9 mouse cellular contexts compared by ENCODE assay signal in genomic region chr5:4023742-4024681, GRCm38 (mm10).
DNase-seq lines count a peak whose midpoint lies in the region; ATAC-seq and TF ChIP-seq lines count a peak whose summit lies in the region.
"Had no signal": no experiment of that assay in that cellular context is flagged by ENCODE, and none has a peak within 500 bp of the region (broad histone marks: within the 10 kb centered on the region; RNA-seq: fewer than 3 reads in every experiment).

No protein-coding gene starts in this region.

- no peaks in the 10 kb centered on the region for H3K27me3 ChIP-seq in liver, postnatal 0 days (ENCODE audit: insufficient read depth, low read length)
- H3K27me3 ChIP-seq in liver, embryonic 12.5 days (replicated peaks) = no peaks in the 10 kb centered on the region
- H3K27me3 ChIP-seq in heart, adult 2 months (ENCODE audit: control insufficient read depth, insufficient read depth, low read length) = no peaks in the 10 kb centered on the region
- no peaks in the 10 kb centered on the region for H3K27me3 ChIP-seq in stomach, embryonic 16.5 days (ENCODE audit: control insufficient read depth, insufficient read depth, low read length)
- H3K27me3 ChIP-seq: liver, embryonic 13.5 days had no signal

- 68% methylated on average over 16 of the region's 16 CpGs for WGBS in liver, postnatal 0 days (ENCODE audit: insufficient replicate concordance)
- WGBS in liver, embryonic 12.5 days (ENCODE audit: insufficient replicate concordance) = 81% methylated on average over 16 of the region's 16 CpGs
- 46% methylated on average over 16 of the region's 16 CpGs for WGBS in heart, adult 2 months
- 47% methylated on average over 16 of the region's 16 CpGs for WGBS in stomach, embryonic 16.5 days

- TF ChIP-seq EP300 in liver, postnatal 0 days (IDR thresholded peaks at IDR 0.05; ENCODE audit: low read depth) = no peak
- TF ChIP-seq EP300 in heart, adult 2 months (IDR thresholded peaks at IDR 0.05; ENCODE audit: insufficient read depth, low read depth, low read length) = no peak

- TF ChIP-seq CTCF in liver, postnatal 0 days (IDR thresholded peaks at IDR 0.05; ENCODE audit: low read depth) = no peak
- TF ChIP-seq CTCF in heart, adult 2 months (IDR thresholded peaks at IDR 0.05) = no peak

- H3K79me2 ChIP-seq in heart, adult 2 months (replicated peaks; ENCODE audit: control insufficient read depth, insufficient read depth, low read length) = no peaks in the 10 kb centered on the region

- TF ChIP-seq POLR2A in heart, adult 2 months (IDR thresholded peaks at IDR 0.05; ENCODE audit: insufficient read depth, low read depth, low read length) = no peak

- no peak for ATAC-seq in liver, postnatal 0 days
- no peak for ATAC-seq in liver, embryonic 12.5 days
- ATAC-seq in stomach, embryonic 16.5 days (ENCODE audit: insufficient read depth, low FRiP score) = no peak

- peak overlapping the region; percentile 22; the same call in 1 of the 2 replicates for H3K27ac ChIP-seq in liver, postnatal 0 days (ENCODE audit: low read depth)
- no peak overlapping the region for H3K27ac ChIP-seq in liver, embryonic 12.5 days
- H3K27ac ChIP-seq in heart, adult 2 months = peak overlapping the region; percentile 67
- peak overlapping the region; percentile 74 for H3K27ac ChIP-seq in stomach, embryonic 16.5 days (ENCODE audit: low read length)
- H3K27ac ChIP-seq: liver, embryonic 13.5 days had no signal

- no peak overlapping the region for H3K4me3 ChIP-seq in liver, postnatal 0 days (ENCODE audit: low read depth, low read length)
- H3K4me3 ChIP-seq in liver, embryonic 12.5 days = no peak overlapping the region
- no peak overlapping the region for H3K4me3 ChIP-seq in heart, adult 2 months
- H3K4me3 ChIP-seq in stomach, embryonic 16.5 days (replicated peaks; ENCODE audit: low read length) = peak overlapping the region; percentile 12; the same call in 1 of the 2 replicates
- H3K4me3 ChIP-seq: liver, embryonic 13.5 days had no signal

- no peaks in the 10 kb centered on the region for H3K9me3 ChIP-seq in liver, postnatal 0 days (ENCODE audit: low read length)
- H3K9me3 ChIP-seq in liver, embryonic 12.5 days (replicated peaks) = no peaks in the 10 kb centered on the region
- H3K9me3 ChIP-seq in stomach, embryonic 16.5 days (replicated peaks; ENCODE audit: control insufficient read depth, low read length) = no peaks in the 10 kb centered on the region
- H3K9me3 ChIP-seq: liver, embryonic 13.5 days had no signal

- H3K36me3 ChIP-seq in liver, postnatal 0 days (replicated peaks; ENCODE audit: insufficient read depth, low read length) = no peaks in the 10 kb centered on the region
- H3K36me3 ChIP-seq in liver, embryonic 12.5 days = peaks cover 29% of the 10 kb centered on the region
- peaks cover 3% of the 10 kb centered on the region for H3K36me3 ChIP-seq in heart, adult 2 months (ENCODE audit: control insufficient read depth, insufficient read depth, low read length)
- peaks cover 3% of the 10 kb centered on the region; the same call in 1 of the 2 replicates for H3K36me3 ChIP-seq in stomach, embryonic 16.5 days (ENCODE audit: control insufficient read depth, insufficient read depth, low read length)

- H3K4me2 ChIP-seq in liver, postnatal 0 days (ENCODE audit: low read depth, low read length) = no peak overlapping the region
- no peak overlapping the region for H3K4me2 ChIP-seq in liver, embryonic 12.5 days
- H3K4me2 ChIP-seq in stomach, embryonic 16.5 days (ENCODE audit: low read depth, low read length) = peak overlapping the region; percentile 33
- H3K4me2 ChIP-seq: liver, embryonic 13.5 days had no signal

- H3K4me1 ChIP-seq in liver, postnatal 0 days (ENCODE audit: insufficient read depth) = no peaks in the 10 kb centered on the region; the same call in 1 of the 2 replicates
- no peaks in the 10 kb centered on the region for H3K4me1 ChIP-seq in liver, embryonic 12.5 days
- H3K4me1 ChIP-seq in heart, adult 2 months (ENCODE audit: control insufficient read depth, insufficient read depth, low read length) = peaks cover 3% of the 10 kb centered on the region
- H3K4me1 ChIP-seq in stomach, embryonic 16.5 days (ENCODE audit: control insufficient read depth, insufficient read depth, low read length) = peaks cover 7% of the 10 kb centered on the region; the same call in 1 of the 2 replicates
- H3K4me1 ChIP-seq: liver, embryonic 13.5 days had no signal

- intact Hi-C loops in heart, adult 2 months (cut with DNase I) = no loop called here

- DNase-seq in liver, postnatal 0 days = no peak
- peak; percentile 32 for DNase-seq in cerebellum, adult 8-10 months
- peak; percentile 40 to 41 for DNase-seq in heart, adult 2 months
- peak; percentile 67 for DNase-seq in kidney, postnatal 10 days
- DNase-seq in spleen, adult 18-20 months = no peak
- no peak for DNase-seq in liver
- DNase-seq: liver, embryonic 13.5 days had no signal

- no peak overlapping the region for H3K9ac ChIP-seq in liver, postnatal 0 days (replicated peaks)
- no peak overlapping the region for H3K9ac ChIP-seq in liver, embryonic 12.5 days
- H3K9ac ChIP-seq in heart, adult 2 months (ENCODE audit: low read depth, low read length) = peak overlapping the region; percentile 51; the same call in 1 of the 2 replicates
- H3K9ac ChIP-seq in stomach, embryonic 16.5 days (ENCODE audit: low read length) = peak overlapping the region; percentile 26; the same call in 1 of the 2 replicates
- H3K9ac ChIP-seq: liver, embryonic 13.5 days had no signal

Comparison
In these comparisons a context has a peak if more than half of its experiments do, and no peak if none do; other contexts are left out.
1. DNase-seq: peak in cerebellum, adult 8-10 months (single experiment), heart, adult 2 months (2 of 2) and kidney, postnatal 10 days (single experiment); none in liver, postnatal 0 days (single experiment), spleen, adult 18-20 months (0 of 2) and liver (single experiment).
2. H3K9ac ChIP-seq: peak in heart, adult 2 months (single experiment) and stomach, embryonic 16.5 days (single experiment); none in liver, postnatal 0 days (single experiment) and liver, embryonic 12.5 days (single experiment).